ENCODE assay signal across 1 mouse cellular context in genomic region chr10:80742180-80742978, GRCm38 (mm10).
TF ChIP-seq lines count a peak whose summit lies in the region.

Gene Ap3d1, minus strand, starts transcription at chr10:80742264.

TF ChIP-seq in MEL, 35 proteins besides CTCF, POLR2A, EP300 and RAD21 (continued from another document):
- no peak for TF ChIP-seq UBTF (IDR thresholded peaks at IDR 0.05; ENCODE audit: borderline replicate concordance, insufficient read depth, low read depth, low read length)
